Mouse (Mus musculus): ENCODE results near the gene Tmeff1. TPM values are rescaled to one million over a fixed set of nuclear protein-coding genes. Genes with fewer than 3 reads are reported as not detected.

The Tmeff1 gene
- polyA plus RNA-seq, 1 experiment from 2014 or later: 312 TPM

- WGBS: 70% methylated on average over 11 of the region's 11 CpGs
- Histone ChIP-seq H3K27ac (ENCODE audit: low read depth, low read length) (no peak overlapping the region), H3K9ac (replicated peaks; ENCODE audit: low read depth, low read length) (no peak overlapping the region), H3K4me2 (ENCODE audit: low read depth, low read length) (no peak overlapping the region), H3K27me3 (ENCODE audit: control insufficient read depth, insufficient read depth, low read length) (no peaks in the 10 kb centered on the region), H3K4me3 (ENCODE audit: low read depth, low read length) (no peak overlapping the region), H3K4me1 (ENCODE audit: control insufficient read depth, insufficient read depth, low read length) (no peaks in the 10 kb centered on the region), H3K36me3 (ENCODE audit: control insufficient read depth, insufficient read depth, low read length) (no peaks in the 10 kb centered on the region), H3K9me3 (ENCODE audit: control insufficient read depth, low read length) (no peaks in the 10 kb centered on the region)
- no peak for ATAC-seq (ENCODE audit: low read depth)
These were observed 112.3 kb downstream of the Tmeff1 start for GRCm38 (mm10) chr4:48697302-48697701.

Other genes with a start within 250 kb of the Tmeff1 start
- 45.7 and 53.2 TPM in 2 replicates for gene Tex10, start 111.7 kb upstream of the Tmeff1 start, polyA plus RNA-seq (2014; fragmentation: Nextera tagmentation; extraction: Ambion mirVana)
- 23.8 and 27.0 TPM in 2 replicates for gene Msantd3, start 45.2 kb upstream of the Tmeff1 start, polyA plus RNA-seq (2014; fragmentation: Nextera tagmentation; extraction: Ambion mirVana)
- gene Cavin4, start 78.3 kb downstream of the Tmeff1 start, polyA plus RNA-seq (2014; fragmentation: Nextera tagmentation; extraction: Ambion mirVana): 2.7 TPM in 2 replicates